Mouse (Mus musculus): Measurements from ENCODE around the gene Rhobtb1.

DNA sequence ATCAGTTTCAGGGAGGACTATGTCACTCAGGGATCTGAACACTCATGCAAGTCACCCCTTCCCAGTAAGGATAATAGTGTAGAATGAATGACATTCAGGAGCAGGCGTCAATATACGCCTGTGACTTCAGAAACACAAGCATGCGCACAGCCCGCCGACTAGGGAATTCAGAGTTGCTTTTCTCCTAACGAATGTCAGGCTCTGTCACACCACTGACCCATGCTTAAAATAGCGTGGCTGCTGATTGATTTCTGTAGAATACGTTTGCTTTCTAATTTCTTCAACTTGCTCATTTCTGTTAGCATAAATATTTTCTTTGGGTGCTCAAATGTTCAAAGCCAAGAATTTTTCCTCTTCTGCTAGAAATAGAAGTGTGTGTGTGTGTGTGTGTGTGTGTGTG lies 74.7 kb downstream of the Rhobtb1 start:
- TF ChIP-seq CTCF (conservative IDR thresholded peaks at IDR 0.05; ENCODE audit: low read length) (no peak), POU5F1 (IDR thresholded peaks at IDR 0.05; ENCODE audit: borderline replicate concordance, low read length) (no peak)
